Mouse (Mus musculus) adrenal gland, postnatal 36 days (tissue): ENCODE results near the gene Pbx1. TPM values are rescaled to one million over a fixed set of nuclear protein-coding genes. Genes with fewer than 3 reads are reported as not detected.
A peak's percentile ranks its signal among the peaks of the same experiment; 100 is the strongest.

Experiments used
- DNase-seq, 2 experiments: peaks; one replicate each; pipeline ENCODE4 v3.0.0; 2021; ENCODE audit warnings: mixed read lengths in 1 of 2
- total RNA-seq, 2 experiments: library from RNA; stranded (reverse); gene quantifications; 2 replicates each; pipeline ENCODE4 v1.2.3; 2021

The Pbx1 gene
- total RNA-seq, 2 experiments from 2014 or later = 162 to 190 TPM

DNA sequence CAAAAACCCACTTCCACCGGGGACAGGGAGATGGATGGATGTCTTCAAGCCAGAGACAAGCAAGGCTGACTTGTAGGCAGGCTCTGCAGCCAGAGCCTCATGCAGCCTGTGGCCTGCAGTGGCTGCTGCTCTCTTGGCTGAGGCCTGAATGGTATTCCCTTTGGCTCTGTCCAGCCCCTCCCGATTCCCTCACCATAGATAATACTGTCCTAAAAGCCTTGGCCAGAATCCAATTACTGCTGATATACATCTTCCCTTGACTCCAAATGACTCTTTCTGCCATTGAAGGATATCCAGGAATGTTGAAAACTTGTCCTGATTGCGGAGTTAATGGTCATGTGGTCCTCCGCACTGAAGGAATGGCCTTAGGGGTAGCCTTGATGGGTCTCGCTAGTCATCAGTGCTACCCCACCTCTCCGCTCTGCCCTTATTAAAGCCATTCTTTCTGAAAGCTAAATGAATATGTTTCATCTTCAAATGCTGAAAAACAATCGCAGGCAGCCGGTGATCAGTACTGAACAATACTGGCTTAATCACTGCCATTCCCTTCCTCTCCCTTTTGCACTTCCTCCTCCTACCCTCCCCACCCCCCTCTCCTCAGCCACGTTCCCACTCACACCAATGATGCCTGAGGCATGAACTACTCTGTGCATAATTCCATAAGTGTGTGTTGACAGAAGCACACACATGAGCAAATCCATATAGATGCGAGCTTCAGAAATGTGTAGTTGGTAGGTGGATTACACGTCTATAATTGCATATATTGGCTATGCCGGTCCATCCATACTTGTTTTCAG is 166.3 kb downstream of the Pbx1 start:
- peak; percentile 48 to 51 for DNase-seq

DNA sequence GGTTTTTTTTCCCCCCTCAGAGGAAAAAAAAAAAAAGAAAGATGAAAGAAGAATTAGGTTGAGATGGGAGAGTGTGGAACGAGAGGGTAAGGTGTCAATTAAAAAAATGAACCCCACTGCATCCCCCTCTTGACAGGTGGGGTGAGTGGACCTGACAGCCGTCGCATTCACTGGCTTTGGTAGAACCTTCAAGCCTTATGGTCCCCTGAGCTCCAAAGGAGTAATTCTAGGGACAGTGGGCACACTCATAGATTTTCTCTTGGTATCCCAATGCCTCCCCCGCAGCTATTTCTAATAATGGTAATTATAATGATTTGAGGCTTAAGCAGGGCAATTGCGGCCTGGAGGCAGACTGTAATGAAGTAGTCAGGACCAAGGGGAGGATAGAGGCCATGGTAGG is 167.0 kb downstream of the Pbx1 start:
- no peak for DNase-seq

DNA sequence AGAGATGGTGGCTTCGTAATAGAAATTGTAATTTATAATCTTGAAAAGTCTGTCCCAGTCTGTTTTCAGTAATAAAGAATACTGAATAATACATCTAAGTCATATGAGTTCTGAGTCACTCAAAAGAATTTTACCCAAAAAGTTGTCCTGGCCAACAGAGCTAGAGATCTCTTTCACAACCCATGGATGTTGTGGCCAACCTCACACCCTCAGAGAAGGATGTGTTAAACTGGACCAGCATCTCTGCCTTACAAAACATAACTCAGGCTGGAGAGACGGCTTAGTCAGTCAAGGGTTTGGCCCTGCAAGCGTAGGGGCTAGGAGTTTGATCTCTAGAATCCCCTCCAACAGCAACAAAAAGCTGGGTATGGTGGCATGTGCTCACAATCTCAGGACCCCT is 171.7 kb downstream of the Pbx1 start:
- peak in 1 of 2 experiments; percentile 26 for DNase-seq

DNA sequence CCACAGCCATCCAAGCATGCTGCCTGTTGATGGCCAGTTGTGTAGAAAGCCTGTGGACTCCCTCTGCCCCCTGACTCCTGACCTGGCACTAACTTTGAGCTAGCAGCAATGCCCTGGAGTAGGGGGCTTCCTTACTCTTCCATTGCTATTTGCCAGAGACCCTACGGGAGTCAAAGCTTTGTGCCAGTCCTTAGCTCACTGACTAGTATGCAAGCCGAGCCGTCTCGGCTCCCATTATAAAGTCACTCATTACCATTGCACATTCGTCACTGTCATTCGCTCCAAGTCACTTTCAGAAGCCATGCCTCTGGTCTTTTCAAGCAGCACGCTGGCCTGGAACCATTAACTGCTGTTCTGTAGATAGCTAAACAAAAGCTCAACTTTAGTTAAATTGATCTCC is 173.2 kb downstream of the Pbx1 start:
- DNase-seq = no peak

DNA sequence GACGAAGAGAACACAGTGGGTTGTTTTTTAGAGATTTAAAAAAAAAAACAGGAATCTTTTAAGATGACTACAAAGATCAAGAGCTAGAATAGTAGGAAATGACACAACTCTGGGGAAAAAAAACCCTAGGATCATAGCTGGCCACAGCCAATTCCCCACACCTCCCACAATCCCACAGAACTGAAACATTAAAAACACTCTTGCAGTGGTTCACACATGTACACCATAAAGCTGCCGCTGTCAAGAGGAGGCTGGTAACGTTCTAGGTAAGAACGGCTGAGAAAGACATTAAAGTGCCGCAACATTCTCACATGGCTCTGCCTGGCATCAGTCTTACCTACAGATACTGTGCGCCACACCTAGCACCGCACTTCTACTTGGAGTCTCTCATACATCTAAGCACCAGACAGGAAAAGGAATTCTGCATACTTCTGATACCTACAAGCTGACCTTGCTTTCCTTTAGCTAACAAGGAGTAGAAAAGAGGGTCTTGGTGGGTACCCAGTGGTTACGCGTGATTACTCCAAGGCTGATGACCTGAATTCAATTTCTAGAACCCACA is 176.6 kb downstream of the Pbx1 start:
- DNase-seq = no peak

DNA sequence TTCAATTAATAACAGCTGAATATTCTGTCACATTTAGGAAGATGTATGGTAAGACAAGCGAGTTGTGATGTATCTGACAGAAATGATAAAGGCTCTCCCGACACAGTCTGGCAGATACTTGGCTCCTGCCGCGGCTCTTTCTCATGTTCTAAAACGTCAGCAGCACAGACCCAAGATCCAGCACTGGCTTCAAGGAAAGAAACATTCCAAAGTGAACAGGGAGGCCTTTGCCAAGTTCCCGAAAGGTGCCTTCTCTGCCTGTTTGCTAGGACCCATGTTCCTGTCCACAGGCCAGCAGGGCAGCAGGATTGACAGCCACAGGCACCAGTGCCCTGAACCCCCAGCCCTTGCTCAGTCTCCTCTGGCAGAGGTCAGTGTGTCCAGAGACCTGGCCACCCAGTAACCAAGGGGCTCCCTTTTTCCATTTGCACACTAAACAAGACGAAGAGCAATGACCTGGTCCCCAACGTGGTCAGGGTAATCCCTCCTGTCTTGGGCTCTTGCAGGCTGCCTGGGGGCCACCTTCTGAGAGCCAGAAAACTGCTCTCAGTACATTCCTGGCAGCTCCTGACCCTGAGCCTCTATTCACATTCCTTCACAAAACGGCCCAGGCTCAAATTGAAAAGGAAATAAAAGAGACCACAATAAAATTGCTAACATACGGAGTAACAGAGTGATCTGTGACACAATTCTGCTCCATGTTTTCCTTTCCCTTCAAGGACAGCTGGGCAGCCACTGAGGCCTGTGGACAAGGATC is 184.9 kb downstream of the Pbx1 start:
- DNase-seq = peak; percentile 41 to 49

DNA sequence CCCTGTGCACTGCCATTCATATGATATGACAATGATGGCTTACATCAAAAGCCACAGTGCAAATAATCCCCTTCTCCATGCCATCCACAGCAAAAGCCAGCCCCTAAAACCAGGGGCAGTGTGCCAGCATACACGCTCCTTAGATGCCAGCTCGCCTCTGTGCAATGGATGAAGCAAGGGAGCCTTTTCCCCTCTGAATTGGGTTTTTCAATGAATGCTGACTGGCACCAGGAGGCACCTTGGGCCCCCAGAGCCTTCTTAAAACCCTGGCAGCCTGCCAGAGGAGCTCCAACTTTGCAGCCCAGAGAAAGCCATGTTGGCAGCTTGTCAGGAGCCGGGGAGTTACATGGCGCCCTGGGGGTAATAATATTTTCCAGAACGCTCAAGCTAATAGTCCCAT is 186.5 kb downstream of the Pbx1 start:
- DNase-seq = peak in 1 of 2 experiments; percentile 70

DNA sequence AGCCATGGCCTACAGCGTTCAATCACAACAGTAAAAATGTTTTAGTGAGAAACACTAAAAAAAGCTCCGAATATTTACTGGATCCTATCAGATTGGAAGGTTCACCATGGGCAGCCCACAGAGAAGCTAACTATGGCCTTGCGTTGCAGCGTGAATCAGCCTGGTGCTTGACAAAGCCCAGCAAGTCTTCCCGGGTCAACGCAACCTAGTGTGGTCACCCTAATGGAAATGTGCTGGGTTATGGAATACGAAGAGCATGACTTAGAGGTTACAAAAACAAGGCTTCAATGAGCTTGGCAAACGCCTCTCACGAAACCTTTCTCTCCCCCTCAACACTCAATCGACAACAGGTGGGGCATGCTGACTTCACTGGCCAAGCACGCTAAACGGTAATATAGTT is 188.3 kb downstream of the Pbx1 start:
- DNase-seq = no peak

DNA sequence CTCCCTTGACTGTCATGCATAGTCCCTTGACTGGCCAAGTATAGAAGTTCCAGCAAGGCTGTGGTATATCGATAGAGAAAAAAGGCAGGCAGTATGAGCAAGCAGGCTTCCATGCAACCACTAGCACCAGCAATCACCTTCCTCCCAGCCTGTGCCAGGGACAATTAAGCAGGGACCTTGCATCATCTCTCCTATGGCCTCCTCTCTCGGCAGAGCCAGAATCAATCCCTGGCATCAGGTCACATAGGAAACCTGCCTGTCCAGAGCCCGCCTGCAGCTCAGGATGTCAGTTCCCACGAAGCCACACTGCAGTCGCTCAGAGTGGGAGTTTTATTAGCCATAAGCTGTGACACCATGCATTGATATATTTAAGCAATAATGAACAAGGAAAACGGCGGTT is 189.0 kb downstream of the Pbx1 start:
- DNase-seq = peak; percentile 36 to 39

DNA sequence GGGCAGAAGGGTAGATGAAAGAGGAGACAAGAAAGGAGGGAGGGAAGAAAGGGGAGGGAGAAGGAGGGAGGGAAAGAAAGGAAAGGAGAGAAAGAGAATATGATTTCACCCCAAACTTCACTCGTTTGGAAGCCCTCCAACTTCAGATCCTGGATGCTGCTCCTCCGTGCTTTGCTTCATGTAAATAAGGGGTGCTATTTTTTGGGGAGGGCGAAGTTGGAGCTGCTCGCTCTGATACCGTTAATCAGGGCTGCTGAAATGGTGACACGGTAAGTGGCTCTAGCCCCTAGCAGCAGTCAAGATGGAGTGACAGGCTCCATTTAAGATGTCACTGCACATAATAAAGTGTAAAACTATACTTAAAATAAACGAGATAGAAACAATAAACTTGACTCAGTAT is 190.8 kb downstream of the Pbx1 start:
- no peak for DNase-seq

DNA sequence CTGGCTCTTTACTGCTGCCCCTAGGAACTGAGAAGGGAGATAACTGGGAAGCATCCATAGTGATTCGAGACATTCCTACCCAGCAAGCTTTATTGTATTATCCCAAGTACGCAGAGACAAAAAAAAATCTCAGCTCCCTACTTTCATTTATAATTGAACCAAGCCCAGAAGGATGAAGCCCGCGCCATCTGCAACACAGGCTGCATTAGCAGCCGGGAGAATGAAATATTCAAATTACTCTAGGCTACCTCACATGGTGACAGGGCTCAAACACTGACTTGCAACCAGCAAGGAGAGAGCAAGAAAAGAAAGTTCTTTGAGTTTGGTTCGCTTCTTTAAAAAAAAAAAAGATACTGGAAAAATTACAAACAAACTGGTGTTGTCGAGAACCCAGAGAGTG is 191.2 kb downstream of the Pbx1 start:
- no peak for DNase-seq

DNA sequence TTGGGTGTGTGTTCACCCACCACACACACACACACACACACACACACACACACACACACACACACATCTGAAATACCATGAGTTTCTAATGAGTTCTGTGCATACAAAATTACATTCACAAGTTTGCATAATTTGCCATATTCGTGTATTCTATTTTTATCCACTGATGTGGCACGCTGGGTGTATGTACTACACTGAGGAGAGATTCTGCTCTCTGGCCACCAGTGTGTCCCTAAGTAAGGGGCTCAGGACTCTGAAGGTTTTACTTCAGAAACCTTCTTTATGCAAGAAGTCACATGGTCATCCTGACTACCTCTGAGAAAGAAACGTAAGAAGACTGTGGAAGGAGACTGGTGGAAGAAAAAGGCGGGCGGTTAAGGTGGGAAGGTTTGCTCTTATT is 191.7 kb downstream of the Pbx1 start:
- DNase-seq = no peak

DNA sequence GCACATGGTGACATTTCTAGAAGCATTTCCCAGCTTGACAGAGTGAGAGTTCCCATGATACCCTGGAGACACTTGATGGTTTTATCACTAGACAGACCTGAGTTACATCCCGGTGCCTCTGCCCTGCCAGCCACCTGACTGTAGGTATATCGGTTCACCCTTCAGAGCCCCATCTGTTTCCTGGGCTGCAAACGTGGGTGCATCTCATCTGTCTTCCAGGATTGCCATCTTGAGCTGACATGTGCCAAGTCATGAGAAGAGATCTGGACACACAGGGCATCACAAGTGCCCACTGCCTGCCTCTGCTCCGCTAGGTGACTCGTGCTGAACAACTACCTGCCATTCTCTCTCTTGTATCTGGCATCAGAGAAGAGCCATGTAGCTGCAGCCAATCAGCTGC is 196.0 kb downstream of the Pbx1 start:
- no peak for DNase-seq

DNA sequence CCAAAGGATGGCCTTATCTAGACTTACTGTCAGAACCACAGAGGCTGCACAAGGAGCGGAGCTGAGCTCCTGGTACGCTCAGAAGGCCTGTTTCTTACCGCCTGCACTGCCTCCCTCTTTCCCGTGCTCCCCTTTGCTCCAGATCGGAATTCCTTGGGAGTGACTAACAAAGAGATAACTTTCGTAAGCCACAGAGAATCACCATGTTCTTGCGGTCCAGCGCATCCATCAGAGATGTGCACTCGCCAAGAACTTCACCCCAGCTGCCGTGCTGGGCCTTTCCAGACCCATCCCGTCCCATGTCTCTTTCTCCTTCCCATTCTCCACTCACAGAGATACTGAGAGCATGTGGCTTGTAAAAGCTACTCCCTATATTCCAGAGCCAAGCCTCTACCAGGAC is 197.7 kb downstream of the Pbx1 start:
- no peak for DNase-seq

DNA sequence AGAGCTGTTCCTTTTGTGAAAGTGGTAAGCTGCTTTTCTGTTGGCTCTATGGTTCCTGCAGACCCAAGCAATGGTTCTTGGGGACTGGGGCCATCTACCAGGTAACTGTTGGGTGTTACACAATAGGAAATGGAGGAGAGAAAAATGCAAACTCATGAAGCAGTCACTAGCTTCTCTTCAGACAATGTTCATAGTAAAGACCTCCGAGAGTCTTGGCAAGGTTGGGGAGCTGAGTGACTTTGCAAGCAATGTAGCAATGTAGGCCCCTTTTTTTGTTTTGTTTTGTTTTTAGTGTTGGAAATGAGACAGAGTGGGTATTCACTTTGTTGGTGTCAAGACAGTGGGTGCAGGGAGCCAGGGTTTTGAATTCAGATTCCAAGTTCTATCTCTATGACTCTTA is 198.9 kb downstream of the Pbx1 start:
- no peak for DNase-seq

DNA sequence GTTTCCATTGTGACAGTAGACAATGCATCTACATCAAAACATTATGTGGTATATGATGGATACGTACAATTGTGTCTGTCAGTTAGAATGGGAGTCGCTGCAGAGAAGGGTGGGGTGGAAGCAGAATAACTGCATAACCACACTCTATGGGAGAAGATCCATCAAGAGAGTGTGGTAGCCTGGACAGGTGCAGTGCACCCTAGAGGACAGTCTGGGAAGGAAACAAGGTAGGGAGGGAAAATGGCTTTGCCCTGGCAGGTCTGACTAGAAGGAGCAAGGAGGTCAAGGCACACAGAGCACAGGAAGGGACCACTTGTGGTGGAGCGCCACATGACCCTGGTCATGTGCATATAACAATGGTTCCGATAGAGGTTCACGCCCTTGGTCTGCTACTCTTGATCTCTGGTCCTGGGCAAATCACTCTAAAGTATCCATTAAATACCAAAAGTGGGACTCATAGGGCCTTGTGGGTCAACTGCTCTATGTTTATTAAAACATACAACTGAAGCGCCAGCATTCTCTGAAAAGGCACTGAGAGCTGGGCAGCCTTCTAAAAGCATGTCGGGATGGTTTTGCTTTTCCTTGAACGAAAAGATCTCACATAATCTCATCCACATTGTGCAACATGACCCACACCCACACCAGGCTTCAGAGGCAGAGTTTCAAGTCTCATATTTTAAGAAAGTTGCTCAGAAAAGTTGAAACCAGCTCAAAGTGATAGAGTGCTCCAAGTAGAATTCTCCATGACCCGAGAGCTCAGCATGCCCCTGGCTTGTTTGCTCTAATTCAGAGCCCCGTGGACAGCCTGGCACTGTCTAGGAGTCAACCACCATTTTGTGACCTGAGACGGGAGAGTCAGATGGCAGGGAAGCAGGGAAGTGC is 200.3 kb downstream of the Pbx1 start:
- DNase-seq = no peak

DNA sequence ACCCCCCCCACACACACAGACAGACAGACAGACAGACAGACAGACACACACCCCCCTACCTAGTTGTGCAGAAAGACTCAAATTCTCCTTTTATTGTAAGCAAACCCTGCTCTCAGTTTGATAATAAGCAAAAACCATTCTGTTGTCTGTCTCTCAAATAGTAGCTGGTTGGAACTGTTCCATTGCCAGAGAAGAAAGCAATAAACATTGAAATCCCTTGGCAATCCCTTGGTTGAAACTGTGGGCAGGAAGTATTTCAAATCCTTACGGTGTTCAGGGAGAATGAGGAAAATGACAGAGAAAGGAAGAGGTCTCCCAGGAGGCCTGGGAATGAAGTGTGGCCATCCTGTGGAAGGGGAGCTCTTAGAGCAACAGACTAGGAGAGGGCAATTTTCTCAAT is 201.2 kb downstream of the Pbx1 start:
- DNase-seq = no peak

DNA sequence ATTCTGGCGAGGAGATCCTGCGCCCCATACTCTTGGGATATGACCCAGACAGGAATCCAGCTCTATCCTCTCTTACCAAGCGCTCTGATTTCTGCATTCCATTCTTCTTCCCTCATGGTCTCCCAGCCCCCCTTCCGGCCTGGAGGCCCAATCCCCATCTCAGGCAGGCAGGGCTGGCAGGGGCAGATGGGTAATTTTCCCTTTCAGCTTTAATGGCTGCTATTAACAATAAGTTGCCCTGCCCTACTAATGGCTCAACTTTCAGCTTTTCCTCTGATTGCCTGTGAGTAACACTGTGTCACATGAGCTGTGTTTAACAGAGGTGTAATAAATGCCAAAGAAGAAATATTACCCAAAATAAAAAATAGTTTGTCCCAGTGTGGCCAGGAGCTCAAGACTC is 201.9 kb downstream of the Pbx1 start:
- no peak for DNase-seq

DNA sequence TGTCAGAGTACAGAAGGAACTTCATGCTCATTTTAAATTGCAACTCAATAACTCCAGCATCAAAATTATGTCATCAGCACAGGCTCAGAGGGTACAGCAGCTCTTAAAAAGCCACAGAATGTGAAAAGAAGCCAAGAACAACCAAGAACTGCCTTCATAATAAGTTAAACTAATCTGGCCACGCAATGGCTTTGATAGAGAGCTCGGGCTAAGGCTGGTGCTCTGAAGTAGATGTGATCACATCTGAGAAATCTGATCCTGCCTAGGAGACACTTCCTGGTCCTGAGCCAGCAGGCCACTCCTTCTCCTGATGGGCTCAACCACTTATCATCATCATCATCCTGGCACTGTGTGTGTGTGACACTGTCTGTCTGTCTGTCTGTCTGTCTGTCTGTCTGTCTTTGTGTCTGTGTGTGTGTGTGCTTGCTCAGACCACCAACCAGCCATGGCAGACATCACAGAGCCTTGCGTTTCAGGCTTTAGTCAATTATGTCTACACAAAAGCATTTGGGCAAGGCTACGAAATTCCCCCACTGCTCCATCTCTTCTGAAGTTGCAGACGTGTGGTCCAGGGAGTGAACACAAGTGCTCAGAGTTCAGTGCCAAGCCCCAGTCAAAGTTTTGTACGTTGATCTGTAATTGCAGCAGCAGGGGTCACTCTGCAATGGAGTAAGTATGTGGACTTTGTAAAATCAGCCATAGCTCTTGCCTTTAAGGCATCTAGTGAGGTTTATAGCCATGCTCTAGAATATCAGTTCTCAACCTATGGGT is 203.1 kb downstream of the Pbx1 start:
- DNase-seq = no peak

DNA sequence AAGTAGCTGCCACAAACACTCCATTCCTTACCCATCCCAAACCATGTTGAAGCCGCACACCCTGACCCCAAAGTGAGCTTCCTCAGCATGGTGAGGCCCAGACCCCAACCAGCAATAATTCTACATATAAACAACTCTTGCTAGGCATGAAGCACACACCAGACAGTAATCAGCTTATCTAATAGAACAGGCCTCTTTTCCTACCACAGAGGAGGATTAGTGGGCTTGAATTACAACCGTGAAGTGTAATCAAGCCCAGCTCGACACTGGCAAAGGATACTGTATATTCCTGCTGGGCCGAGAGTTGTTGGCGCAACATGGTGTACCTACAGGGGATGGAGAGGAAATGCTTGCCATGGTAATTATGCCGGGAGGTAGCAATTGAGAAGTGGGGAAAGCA is 205.9 kb downstream of the Pbx1 start:
- no peak for DNase-seq

DNA sequence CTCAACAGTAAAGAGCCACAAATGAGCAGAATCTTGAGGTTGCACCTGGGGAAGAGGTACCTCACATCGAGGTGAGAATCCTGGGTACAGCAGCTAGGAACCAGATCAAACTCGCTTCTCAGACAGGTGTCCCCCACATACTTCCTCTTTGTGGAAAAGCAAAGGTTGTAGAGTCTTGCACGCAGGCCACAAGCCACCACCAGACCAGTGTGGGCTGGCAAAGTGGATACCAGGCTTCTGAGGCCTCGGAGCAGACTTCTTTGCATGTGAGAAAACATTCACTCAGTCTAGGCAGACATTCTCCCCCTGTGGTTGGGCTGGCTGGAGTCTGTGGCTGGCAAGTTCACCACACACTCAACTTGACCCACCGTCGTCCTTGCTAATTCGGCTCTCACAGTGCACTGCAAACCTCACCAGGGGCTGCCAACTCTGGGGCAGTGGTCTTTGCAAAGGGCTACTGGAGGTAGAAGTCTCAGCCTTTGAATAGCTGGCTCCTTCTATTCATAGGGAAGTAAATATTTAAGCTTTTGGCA is 206.4 kb downstream of the Pbx1 start:
- DNase-seq = no peak
